Mouse (Mus musculus): ENCODE results near the gene Mterf2. TPM values are rescaled to one million over a fixed set of nuclear protein-coding genes. Genes with fewer than 3 reads are reported as not detected.

Mterf2 gene
- total and polyA plus RNA-seq, 3 experiments = 0.58 to 11.6 (median 4.7) TPM

Other genes starting within 250 kb of the Mterf2 start
- 10 to 100 TPM; 35.8 to 36.2 TPM for gene Ric8b, start 210.4 kb downstream of the Mterf2 start, total RNA-seq (2021)
- 6.7 TPM in 2 replicates for gene Ric8b, start 210.4 kb downstream of the Mterf2 start, polyA plus RNA-seq (2012; rRNA removed)
- gene Fhl4, start 25.5 kb downstream of the Mterf2 start, total RNA-seq (2021) = under 1 TPM; 0.31 to 0.37 TPM
- gene Fhl4, start 25.5 kb downstream of the Mterf2 start, polyA plus RNA-seq (2012; rRNA removed) = 0.03 and 0.09 TPM in 2 replicates
- gene Tmem263, start 25.4 kb downstream of the Mterf2 start, total RNA-seq (2021) = 10 to 100 TPM; 12.2 to 20.0 TPM
- 20.9 and 23.6 TPM in 2 replicates for gene Tmem263, start 25.4 kb downstream of the Mterf2 start, polyA plus RNA-seq (2012; rRNA removed)
- gene Cry1, start 57.0 kb upstream of the Mterf2 start, total RNA-seq (2021) = 1 to 10 TPM; 7.7 to 9.1 TPM
- 3.9 and 5.8 TPM in 2 replicates for gene Cry1, start 57.0 kb upstream of the Mterf2 start, polyA plus RNA-seq (2012; rRNA removed)